Mouse (Mus musculus): Measurements from ENCODE around the gene Prkag1. TPM values are rescaled to one million over a fixed set of nuclear protein-coding genes. Genes with fewer than 3 reads are reported as not detected.

Prkag1 gene
- polyA plus RNA-seq, 1 experiment from 2014 or later: 72.1 TPM

DNA sequence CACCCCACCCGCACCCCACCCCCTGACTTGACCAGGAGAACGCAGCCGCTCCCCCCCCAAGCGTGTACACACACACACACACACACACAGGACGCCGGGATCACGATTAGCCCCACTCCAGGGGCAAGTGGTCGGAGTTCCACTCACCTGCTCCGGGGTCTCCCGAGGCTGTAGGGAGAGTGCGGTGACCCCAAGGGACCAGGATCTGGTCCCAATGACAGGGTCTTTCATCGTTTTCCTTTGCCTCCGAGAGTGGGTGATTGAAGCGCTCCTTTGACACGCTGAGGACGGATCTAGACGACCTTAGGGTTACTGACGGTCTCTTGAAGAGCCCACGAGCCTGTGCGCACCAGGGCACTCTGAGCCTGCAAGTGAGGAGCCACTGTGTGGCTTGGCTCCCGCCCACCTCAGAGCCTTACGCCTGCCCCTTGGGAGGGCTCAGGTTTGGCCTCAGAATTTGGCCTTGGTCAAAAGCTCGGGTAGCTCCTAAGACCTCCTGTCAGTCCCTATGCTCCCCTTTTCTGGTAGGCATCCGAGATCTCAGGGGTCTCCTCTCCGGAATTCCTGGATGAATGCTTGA, 53.0 kb downstream of the Prkag1 start:
- WGBS (ENCODE audit: insufficient replicate concordance): under 1% methylated on average over 25 of the region's 25 CpGs
- Histone ChIP-seq H3K27ac (ENCODE audit: low read depth, low read length) (no peak overlapping the region), H3K9me3 (replicated peaks; ENCODE audit: control insufficient read depth, low read length) (no peaks in the 10 kb centered on the region), H3K27me3 (ENCODE audit: control insufficient read depth, insufficient read depth, low read length) (peaks cover 94% of the 10 kb centered on the region), H3K4me1 (ENCODE audit: control insufficient read depth, insufficient read depth, low read length) (peaks cover 19% of the 10 kb centered on the region), H3K36me3 (ENCODE audit: control insufficient read depth, insufficient read depth, low read length) (no peaks in the 10 kb centered on the region), H3K9ac (ENCODE audit: low read depth, low read length) (no peak overlapping the region), H3K4me2 (peak overlapping the region; percentile 53), H3K4me3 (ENCODE audit: low read depth, low read length) (peak overlapping the region; percentile 28)
- no peak for ATAC-seq (replicated peaks; ENCODE audit: insufficient number of reproducible peaks, low FRiP score, low TSS enrichment)

DNA sequence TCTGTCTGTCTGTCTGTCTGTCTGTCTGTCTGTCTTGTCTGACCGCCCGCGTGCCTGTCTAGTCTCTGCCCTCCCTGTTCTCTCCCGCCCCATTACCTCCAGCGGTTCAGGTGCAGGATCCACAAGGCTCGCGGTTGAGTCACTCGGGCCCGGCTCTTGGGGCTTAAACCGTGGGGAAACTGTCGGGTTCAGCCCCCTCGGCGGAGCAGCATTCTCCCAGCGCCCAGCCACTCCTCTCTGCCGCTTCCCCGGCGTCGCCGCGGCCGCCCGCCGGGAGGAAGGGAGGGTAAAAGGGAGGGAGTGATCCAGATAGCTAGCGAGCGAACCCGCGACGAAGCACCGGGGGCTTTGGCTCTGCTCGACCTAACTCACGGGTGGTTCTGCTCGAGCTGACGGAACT, 53.6 kb downstream of the Prkag1 start, which contains the start of gene Wnt10b:
Gene Wnt10b, minus strand, starts transcription at position 389 of the 400 bp plus-strand sequence.
- H3K36me3 ChIP-seq (ENCODE audit: control insufficient read depth, insufficient read depth, low read length): no peaks in the 10 kb centered on the region
- H3K9ac ChIP-seq (ENCODE audit: low read depth, low read length): no peak within 1 kb of the TSS
- peak within 1 kb of the TSS; percentile 31 for H3K4me3 ChIP-seq (ENCODE audit: low read depth, low read length)
- H3K27me3 ChIP-seq (ENCODE audit: control insufficient read depth, insufficient read depth, low read length): peaks cover 97% of the 10 kb centered on the region
- ATAC-seq (replicated peaks; ENCODE audit: insufficient number of reproducible peaks, low FRiP score, low TSS enrichment): no peak
- H3K9me3 ChIP-seq (replicated peaks; ENCODE audit: control insufficient read depth, low read length): no peaks in the 10 kb centered on the region
- H3K4me1 ChIP-seq (ENCODE audit: control insufficient read depth, insufficient read depth, low read length): peaks cover 19% of the 10 kb centered on the region
- WGBS (ENCODE audit: insufficient replicate concordance): under 1% methylated on average over 30 of the region's 33 CpGs
- H3K4me2 ChIP-seq: peak within 1 kb of the TSS; percentile 53
- H3K27ac ChIP-seq (ENCODE audit: low read depth, low read length): no peak within 1 kb of the TSS

DNA sequence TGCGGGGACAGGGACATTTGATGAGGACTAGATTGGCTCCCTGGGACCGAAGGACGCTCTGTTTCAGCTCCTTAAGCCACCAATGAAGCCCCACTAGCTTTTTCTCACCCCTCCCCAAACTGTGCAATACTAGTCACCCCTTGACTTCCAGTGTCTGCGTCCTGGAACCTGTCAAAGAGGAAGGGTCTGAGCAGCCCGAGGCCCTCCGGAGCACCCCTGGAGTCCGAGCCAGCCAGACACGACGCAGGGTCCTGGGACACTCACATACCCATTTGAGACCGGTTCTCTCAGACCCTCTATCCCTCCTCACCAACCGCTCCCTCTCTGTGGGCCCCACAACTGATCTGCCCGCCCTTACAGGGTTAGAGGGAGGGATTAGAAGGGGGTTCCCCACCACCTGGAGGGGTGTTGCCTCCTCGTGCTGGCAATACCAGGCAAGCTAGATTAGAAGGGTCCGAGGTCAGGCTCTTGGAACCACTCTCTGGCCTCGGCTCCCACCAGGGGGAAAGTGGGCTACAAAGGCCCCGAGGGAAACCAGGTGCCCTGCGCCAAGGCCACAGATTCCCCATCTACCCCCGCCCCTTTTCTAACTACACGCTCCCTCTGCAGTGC, 54.2 kb downstream of the Prkag1 start:
- Histone ChIP-seq H3K27ac (ENCODE audit: low read depth, low read length) (no peak overlapping the region), H3K36me3 (ENCODE audit: control insufficient read depth, insufficient read depth, low read length) (no peaks in the 10 kb centered on the region), H3K9ac (ENCODE audit: low read depth, low read length) (no peak overlapping the region), H3K4me3 (ENCODE audit: low read depth, low read length) (peak overlapping the region; percentile 31; the same call in 1 of the 2 replicates), H3K4me1 (ENCODE audit: control insufficient read depth, insufficient read depth, low read length) (peaks cover 24% of the 10 kb centered on the region), H3K4me2 (peak overlapping the region; percentile 46; the same call in 1 of the 2 replicates), H3K9me3 (replicated peaks; ENCODE audit: control insufficient read depth, low read length) (no peaks in the 10 kb centered on the region), H3K27me3 (ENCODE audit: control insufficient read depth, insufficient read depth, low read length) (peaks cover 99% of the 10 kb centered on the region)
- WGBS (ENCODE audit: insufficient replicate concordance): 2% methylated on average over 19 of the region's 19 CpGs
- no peak for ATAC-seq (replicated peaks; ENCODE audit: insufficient number of reproducible peaks, low FRiP score, low TSS enrichment)

DNA sequence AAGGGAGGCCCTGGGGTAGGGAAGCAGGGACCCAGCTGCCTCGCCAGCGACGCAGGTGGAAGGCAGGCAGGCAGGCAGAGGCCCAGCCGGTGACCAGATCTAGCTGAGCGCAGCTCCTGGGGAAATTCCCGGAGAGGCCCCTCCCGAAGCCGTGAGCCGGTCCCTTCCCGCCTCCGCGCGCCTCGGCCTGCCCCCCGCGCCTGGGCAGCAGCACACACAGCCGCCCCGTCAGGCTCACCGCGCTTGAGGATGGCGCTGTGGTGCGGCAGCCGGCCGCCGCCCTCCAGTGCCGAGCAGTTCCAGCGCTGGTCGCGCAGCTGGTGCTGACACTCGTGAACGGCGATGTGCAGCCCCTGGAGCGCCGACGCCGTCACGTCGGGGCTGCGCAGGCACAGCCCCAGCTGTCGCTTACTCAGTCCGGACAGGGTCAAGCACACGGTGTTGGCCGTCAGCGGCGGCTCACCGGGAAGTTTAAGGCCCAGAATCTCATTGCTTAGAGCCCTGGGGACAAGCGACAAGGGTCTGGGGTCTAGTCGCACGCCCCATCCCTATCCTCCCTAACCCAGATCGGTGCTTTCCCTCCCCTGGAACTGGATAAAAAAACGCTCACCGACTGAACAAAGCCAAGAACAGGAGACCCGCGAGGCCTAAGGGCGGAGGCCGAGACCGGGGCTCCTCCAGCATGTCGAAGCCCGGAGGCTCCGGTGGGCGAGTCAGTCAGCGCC, 54.9 kb downstream of the Prkag1 start:
- H3K4me3 ChIP-seq (ENCODE audit: low read depth, low read length): peak overlapping the region; percentile 31
- H3K27me3 ChIP-seq (ENCODE audit: control insufficient read depth, insufficient read depth, low read length): peaks cover 100% of the 10 kb centered on the region
- H3K9ac ChIP-seq (ENCODE audit: low read depth, low read length): no peak overlapping the region
- WGBS (ENCODE audit: insufficient replicate concordance): under 1% methylated on average over 61 of the region's 62 CpGs
- no peak for ATAC-seq (replicated peaks; ENCODE audit: insufficient number of reproducible peaks, low FRiP score, low TSS enrichment)
- no peaks in the 10 kb centered on the region for H3K9me3 ChIP-seq (replicated peaks; ENCODE audit: control insufficient read depth, low read length)
- H3K27ac ChIP-seq (ENCODE audit: low read depth, low read length): no peak overlapping the region
- peak overlapping the region; percentile 46 for H3K4me2 ChIP-seq
- H3K4me1 ChIP-seq (ENCODE audit: control insufficient read depth, insufficient read depth, low read length): peaks cover 25% of the 10 kb centered on the region
- H3K36me3 ChIP-seq (ENCODE audit: control insufficient read depth, insufficient read depth, low read length): no peaks in the 10 kb centered on the region

DNA sequence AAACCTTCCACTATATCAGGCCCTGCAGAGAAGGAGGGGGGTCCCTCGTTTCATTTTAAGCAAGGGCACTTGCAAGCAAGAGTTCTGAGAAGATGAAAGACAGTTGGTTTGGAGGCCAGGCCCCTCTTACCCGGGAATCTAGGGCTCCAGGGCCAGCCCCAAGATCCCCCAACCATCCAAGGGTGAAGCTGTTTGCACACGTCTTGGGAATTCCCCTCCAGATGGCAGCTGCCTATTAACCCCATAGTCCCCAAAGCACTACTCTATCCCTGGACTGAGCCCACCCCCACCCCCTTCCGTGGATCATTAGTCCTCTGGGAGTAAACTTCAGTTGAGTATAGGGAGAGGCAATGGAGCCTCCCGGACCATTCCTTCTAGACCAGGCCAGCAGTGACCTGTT, 55.8 kb downstream of the Prkag1 start:
- Histone ChIP-seq H3K27ac (ENCODE audit: low read depth, low read length) (no peak overlapping the region), H3K9me3 (replicated peaks; ENCODE audit: control insufficient read depth, low read length) (no peaks in the 10 kb centered on the region), H3K4me2 (no peak overlapping the region), H3K36me3 (ENCODE audit: control insufficient read depth, insufficient read depth, low read length) (no peaks in the 10 kb centered on the region), H3K4me1 (ENCODE audit: control insufficient read depth, insufficient read depth, low read length) (peaks cover 23% of the 10 kb centered on the region), H3K9ac (ENCODE audit: low read depth, low read length) (no peak overlapping the region), H3K4me3 (ENCODE audit: low read depth, low read length) (no peak overlapping the region), H3K27me3 (ENCODE audit: control insufficient read depth, insufficient read depth, low read length) (peaks cover 99% of the 10 kb centered on the region)
- WGBS (ENCODE audit: insufficient replicate concordance): 3% methylated on average over 5 of the region's 5 CpGs
- no peak for ATAC-seq (replicated peaks; ENCODE audit: insufficient number of reproducible peaks, low FRiP score, low TSS enrichment)

DNA sequence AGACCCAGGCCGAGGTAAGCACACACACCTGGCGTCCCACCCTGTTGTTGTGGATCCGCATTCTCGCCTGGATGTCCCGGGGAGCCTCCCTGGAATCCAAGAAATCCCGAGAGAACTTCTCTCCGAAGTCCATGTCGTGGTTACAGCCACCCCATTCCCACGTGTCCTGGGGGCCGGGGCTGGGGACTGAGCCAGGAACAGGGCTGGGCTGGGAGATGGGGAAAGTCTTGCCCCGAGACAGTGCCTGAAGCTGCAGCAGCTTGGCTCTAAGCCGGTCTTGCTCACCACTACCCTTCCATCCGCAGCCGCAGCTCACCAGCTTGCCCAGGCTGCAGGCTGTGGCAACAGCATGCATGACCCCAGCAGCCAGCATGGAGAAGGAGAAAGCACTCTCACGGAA, 57.2 kb downstream of the Prkag1 start:
- H3K36me3 ChIP-seq (ENCODE audit: control insufficient read depth, insufficient read depth, low read length): no peaks in the 10 kb centered on the region
- no peaks in the 10 kb centered on the region for H3K9me3 ChIP-seq (replicated peaks; ENCODE audit: control insufficient read depth, low read length)
- H3K4me2 ChIP-seq: no peak overlapping the region; the same call in 1 of the 2 replicates
- H3K27ac ChIP-seq (ENCODE audit: low read depth, low read length): no peak overlapping the region
- H3K9ac ChIP-seq (ENCODE audit: low read depth, low read length): no peak overlapping the region
- 4% methylated on average over 15 of the region's 15 CpGs for WGBS (ENCODE audit: insufficient replicate concordance)
- ATAC-seq (replicated peaks; ENCODE audit: insufficient number of reproducible peaks, low FRiP score, low TSS enrichment): no peak
- H3K4me3 ChIP-seq (ENCODE audit: low read depth, low read length): no peak overlapping the region
- H3K4me1 ChIP-seq (ENCODE audit: control insufficient read depth, insufficient read depth, low read length): peaks cover 20% of the 10 kb centered on the region
- peaks cover 90% of the 10 kb centered on the region for H3K27me3 ChIP-seq (ENCODE audit: control insufficient read depth, insufficient read depth, low read length)

DNA sequence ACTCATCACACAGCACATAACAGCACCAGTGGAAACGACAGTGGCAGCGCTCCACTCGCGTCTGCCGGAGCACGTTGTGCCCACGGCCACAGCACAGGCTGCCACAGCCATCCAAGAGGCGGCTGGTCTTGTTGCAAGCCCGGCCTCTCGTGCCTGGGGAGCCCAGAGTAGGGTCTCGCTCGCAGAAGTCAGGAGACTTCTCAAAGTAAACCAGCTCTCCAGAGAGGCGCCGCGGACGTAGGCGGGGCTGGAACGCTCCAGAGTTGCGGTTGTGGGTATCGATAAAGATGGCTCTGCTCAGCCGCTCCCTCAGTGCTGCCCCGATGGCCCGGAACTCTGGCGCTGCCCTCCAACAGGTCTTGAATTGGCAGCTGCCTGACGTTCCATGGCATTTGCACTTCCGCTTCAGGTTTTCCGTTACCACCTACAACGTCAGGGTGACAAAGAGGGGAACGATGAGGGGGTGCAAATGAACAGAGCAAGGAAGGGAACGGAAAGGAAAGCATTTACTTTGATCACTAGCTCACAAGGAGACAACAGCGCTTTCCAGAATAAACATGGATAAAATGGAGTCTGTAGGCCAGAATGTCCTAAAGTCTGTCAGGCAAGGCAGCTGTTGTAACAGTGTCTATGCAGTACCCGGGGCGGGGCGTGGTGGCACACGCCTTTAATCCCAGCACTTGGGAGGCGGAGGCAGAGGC, 58.7 kb downstream of the Prkag1 start:
- Histone ChIP-seq H3K36me3 (ENCODE audit: control insufficient read depth, insufficient read depth, low read length) (no peaks in the 10 kb centered on the region), H3K9me3 (replicated peaks; ENCODE audit: control insufficient read depth, low read length) (no peaks in the 10 kb centered on the region), H3K27me3 (ENCODE audit: control insufficient read depth, insufficient read depth, low read length) (peaks cover 85% of the 10 kb centered on the region), H3K9ac (ENCODE audit: low read depth, low read length) (peak overlapping the region; percentile 58), H3K27ac (ENCODE audit: low read depth, low read length) (no peak overlapping the region), H3K4me3 (ENCODE audit: low read depth, low read length) (peak overlapping the region; percentile 46), H3K4me2 (peak overlapping the region; percentile 75), H3K4me1 (ENCODE audit: control insufficient read depth, insufficient read depth, low read length) (peaks cover 13% of the 10 kb centered on the region)
- 2% methylated on average over 36 of the region's 36 CpGs for WGBS (ENCODE audit: insufficient replicate concordance)
- ATAC-seq (replicated peaks; ENCODE audit: insufficient number of reproducible peaks, low FRiP score, low TSS enrichment): no peak

DNA sequence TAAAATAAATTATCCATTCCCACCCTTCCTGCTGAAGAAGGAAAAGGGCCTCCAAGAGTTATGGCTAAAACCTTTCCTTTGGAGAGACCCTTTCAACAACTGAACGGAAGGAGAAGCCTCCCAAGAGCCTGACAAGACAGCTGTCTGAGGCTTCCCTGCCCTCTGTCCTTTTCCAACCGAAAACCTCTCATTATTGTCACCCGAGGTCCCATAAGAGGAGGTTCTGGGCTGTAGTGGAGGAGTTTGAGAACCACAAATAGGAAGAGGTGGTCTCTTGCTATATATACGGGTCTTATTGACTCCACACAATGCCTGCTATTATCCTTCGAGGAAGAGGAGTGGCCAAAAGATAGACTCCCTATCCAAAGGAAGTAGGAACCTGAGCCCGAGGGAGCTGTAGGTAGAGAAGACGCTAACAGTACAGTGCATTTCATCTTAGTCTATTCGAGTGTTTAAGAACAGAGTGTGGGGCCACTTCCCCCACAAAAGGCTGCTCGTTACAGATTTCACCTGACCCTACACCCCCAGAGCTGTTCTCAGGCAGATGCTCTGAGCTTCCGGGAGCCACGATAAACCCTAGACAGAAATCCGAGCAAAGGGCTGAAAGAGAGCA, 59.4 kb downstream of the Prkag1 start:
- Histone ChIP-seq H3K36me3 (ENCODE audit: control insufficient read depth, insufficient read depth, low read length) (no peaks in the 10 kb centered on the region), H3K4me1 (ENCODE audit: control insufficient read depth, insufficient read depth, low read length) (peaks cover 13% of the 10 kb centered on the region), H3K9ac (ENCODE audit: low read depth, low read length) (peak overlapping the region; percentile 58), H3K27me3 (ENCODE audit: control insufficient read depth, insufficient read depth, low read length) (peaks cover 77% of the 10 kb centered on the region), H3K9me3 (replicated peaks; ENCODE audit: control insufficient read depth, low read length) (no peaks in the 10 kb centered on the region), H3K4me2 (peak overlapping the region; percentile 75), H3K4me3 (ENCODE audit: low read depth, low read length) (peak overlapping the region; percentile 46), H3K27ac (ENCODE audit: low read depth, low read length) (no peak overlapping the region)
- ATAC-seq (replicated peaks; ENCODE audit: insufficient number of reproducible peaks, low FRiP score, low TSS enrichment): no peak
- 6% methylated on average over 12 of the region's 12 CpGs for WGBS (ENCODE audit: insufficient replicate concordance)
